Mouse (Mus musculus) v-Abl transformed pro-B cells (cell line): ENCODE results near the gene Mtcl1.

Source experiments
- in situ Hi-C, 2 experiments: fragments of 400-800 bp; cut with MboI; formaldehyde crosslinking; loops; one replicate each; pipeline ENCODE4 v1.15.1; 2025; ENCODE audit not compliant: unreplicated experiment in 2 of 2

Mtcl1 gene

GRCm38 (mm10) chr17:66335568-66335967 lies 114.0 kb downstream of the Mtcl1 start:
- in situ Hi-C loops = no loop called here

- in situ Hi-C loops = no loop called here
These were observed 114.7 kb downstream of the Mtcl1 start for GRCm38 (mm10) chr17:66334894-66335293.

GRCm38 (mm10) chr17:66331207-66331606 lies 118.3 kb downstream of the Mtcl1 start:
- in situ Hi-C loops = no loop called here

- in situ Hi-C loops = no loop called here
These were observed 123.0 kb downstream of the Mtcl1 start for GRCm38 (mm10) chr17:66326552-66327045.

GRCm38 (mm10) chr17:66326204-66326545 lies 123.4 kb downstream of the Mtcl1 start:
- in situ Hi-C loops = no loop called here

- in situ Hi-C loops = no loop called here
These were observed 123.9 kb downstream of the Mtcl1 start for GRCm38 (mm10) chr17:66325440-66326203.

GRCm38 (mm10) chr17:66324836-66325235 lies 124.7 kb downstream of the Mtcl1 start:
- in situ Hi-C loops = no loop called here

GRCm38 (mm10) chr17:66322646-66323255 lies 126.8 kb downstream of the Mtcl1 start:
- in situ Hi-C loops = no loop called here

GRCm38 (mm10) chr17:66321933-66322332 lies 127.6 kb downstream of the Mtcl1 start:
- in situ Hi-C loops = no loop called here

- in situ Hi-C loops = no loop called here
These were observed 128.7 kb downstream of the Mtcl1 start for GRCm38 (mm10) chr17:66320716-66321372.

- in situ Hi-C loops = no loop called here
These were observed 131.5 kb downstream of the Mtcl1 start for GRCm38 (mm10) chr17:66318031-66318430.

- in situ Hi-C loops = no loop called here
These were observed 132.0 kb downstream of the Mtcl1 start for GRCm38 (mm10) chr17:66317576-66317975.

- in situ Hi-C loops = no loop called here
These were observed 132.4 kb downstream of the Mtcl1 start for GRCm38 (mm10) chr17:66317156-66317555.

GRCm38 (mm10) chr17:66315451-66315850 lies 134.1 kb downstream of the Mtcl1 start:
- in situ Hi-C loops = no loop called here

GRCm38 (mm10) chr17:66314566-66315285 lies 134.8 kb downstream of the Mtcl1 start:
- in situ Hi-C loops = no loop called here

- in situ Hi-C loops = no loop called here
These were observed 147.6 kb downstream of the Mtcl1 start for GRCm38 (mm10) chr17:66301906-66302305.

- in situ Hi-C loops = no loop called here
These were observed 148.3 kb downstream of the Mtcl1 start for GRCm38 (mm10) chr17:66301267-66301666.

GRCm38 (mm10) chr17:66297721-66298120 lies 151.8 kb downstream of the Mtcl1 start:
- in situ Hi-C loops = no loop called here

- in situ Hi-C loops = no loop called here
These were observed 156.0 kb downstream of the Mtcl1 start for GRCm38 (mm10) chr17:66293581-66293980.

GRCm38 (mm10) chr17:66289894-66290293 lies 159.7 kb downstream of the Mtcl1 start:
- in situ Hi-C loops = no loop called here
